Mouse (Mus musculus) WW6 (cell line): ENCODE results near the gene Bpifa6.

ENCODE experiments used
- DNase-seq: peaks from one replicate; pipeline ENCODE4 v3.0.0-alpha.2; 2013; ENCODE audit warnings: low read depth, low spot score

Bpifa6 gene

DNA sequence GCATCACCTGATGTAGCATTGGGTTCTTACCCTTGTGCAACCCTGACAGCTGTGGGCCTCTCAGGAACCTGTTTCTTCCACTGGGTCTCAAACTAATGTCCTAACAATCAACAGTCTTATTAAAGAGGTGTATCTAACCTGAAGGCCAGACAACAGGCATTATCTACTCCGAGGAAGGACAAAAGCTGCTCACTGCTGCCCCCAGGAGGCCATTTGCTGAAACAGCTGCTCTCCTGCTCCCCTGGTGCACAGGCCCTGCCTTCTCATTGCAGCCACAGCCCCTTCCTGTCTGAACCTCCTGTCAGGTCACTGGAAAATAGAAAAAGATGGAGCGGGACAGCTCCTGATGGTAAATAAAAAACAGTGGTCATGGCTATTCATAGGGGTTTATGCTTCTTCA is 64.2 kb downstream of the Bpifa6 start:
- peak; percentile 18 for DNase-seq

- no peak for DNase-seq
Measured at GRCm38 (mm10) chr2:154044743-154045142, 70.0 kb downstream of the Bpifa6 start.
